Mouse (Mus musculus): ENCODE data around the gene Irx3.

DNA sequence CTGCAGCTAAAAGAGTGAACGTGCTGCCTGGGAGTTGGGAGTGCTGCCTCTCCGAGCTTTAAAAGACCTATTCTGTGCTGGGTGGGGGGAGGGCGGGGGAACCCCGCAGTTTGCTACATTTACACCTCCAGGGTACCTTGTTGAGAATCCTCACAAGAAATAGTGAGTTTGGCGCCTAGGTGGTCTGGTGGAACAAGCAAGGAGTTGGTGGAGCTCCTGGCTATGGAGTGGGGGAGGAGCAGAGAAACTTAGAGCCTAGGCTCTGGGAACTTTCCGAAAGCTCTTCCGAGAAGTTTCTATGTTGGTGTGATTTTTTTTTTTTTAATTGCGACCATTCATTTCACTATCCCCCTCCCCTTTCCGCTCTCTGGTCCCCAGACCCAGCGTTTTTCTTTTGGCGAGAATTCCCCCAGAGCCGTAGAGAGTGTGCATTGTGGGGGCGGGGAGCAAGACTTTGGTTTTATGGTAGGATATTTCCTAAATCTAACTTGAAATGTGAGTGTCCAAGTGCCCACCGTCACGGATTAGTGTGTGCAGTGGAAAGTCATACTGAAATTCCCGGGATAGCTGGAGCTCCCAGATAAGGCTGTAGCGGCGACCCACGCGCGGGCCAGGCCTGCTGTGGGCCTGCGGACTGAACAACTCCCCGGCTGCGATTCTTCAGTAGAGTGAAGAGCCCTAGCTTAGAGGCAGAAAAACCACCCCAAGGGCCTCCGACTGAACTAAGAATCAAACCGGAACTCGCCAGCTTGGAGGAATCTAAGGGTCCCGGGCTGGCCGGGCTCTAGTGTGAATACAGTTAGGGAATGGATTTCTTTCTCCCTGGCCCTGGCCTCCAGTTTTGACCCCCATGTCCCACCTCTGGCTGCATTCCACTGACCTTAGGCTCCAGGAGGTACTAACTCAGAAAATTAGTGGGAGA is 795 bp upstream of the Irx3 start:
- TF ChIP-seq CTCF (IDR thresholded peaks at IDR 0.05; ENCODE audit: low read depth, low read length) (no peak), POLR2A (IDR thresholded peaks at IDR 0.05; ENCODE audit: extremely low read depth, insufficient read depth, low read length) (no peak)

All from liver, adult 2 months (tissue).